Mouse (Mus musculus) thymus, postnatal 4 days (tissue): ENCODE measurements around the gene Gm20521.
A peak's percentile ranks its signal among the peaks of the same experiment; 100 is the strongest.

Source experiments
- DNase-seq: peaks from one replicate; pipeline ENCODE4 v3.0.0; 2021

Gm20521 gene

GRCm38 (mm10) chr14:54883154-54884021, at the start of gene Gm20521, which contains the start of gene Bcl2l2:
Gm20521 (plus strand) TSS chr14:54883441.
Bcl2l2 (plus strand) TSS chr14:54883377.
- peak; percentile 56 for DNase-seq

- DNase-seq = no peak
These were observed 39.8 kb upstream of the Gm20521 start for GRCm38 (mm10) chr14:54843461-54843860.

GRCm38 (mm10) chr14:54855726-54856125, 27.5 kb upstream of the Gm20521 start:
- no peak for DNase-seq

- no peak for DNase-seq
These were observed 26.5 kb upstream of the Gm20521 start for GRCm38 (mm10) chr14:54856703-54857102.

- DNase-seq = no peak
These were observed 25.4 kb upstream of the Gm20521 start for GRCm38 (mm10) chr14:54857891-54858290.

- DNase-seq = peak; percentile 83
These were observed 22.7 kb upstream of the Gm20521 start for GRCm38 (mm10) chr14:54860511-54860910.

GRCm38 (mm10) chr14:54863501-54864312, 19.5 kb upstream of the Gm20521 start:
- peak; percentile 86 for DNase-seq

- DNase-seq = no peak
These were observed 18.8 kb upstream of the Gm20521 start for GRCm38 (mm10) chr14:54864313-54865036.

GRCm38 (mm10) chr14:54865626-54866025, 17.6 kb upstream of the Gm20521 start:
- DNase-seq = no peak

GRCm38 (mm10) chr14:54866268-54866667, 17.0 kb upstream of the Gm20521 start:
- DNase-seq = no peak

GRCm38 (mm10) chr14:54866936-54867335, 16.3 kb upstream of the Gm20521 start:
- peak; percentile 78 for DNase-seq

GRCm38 (mm10) chr14:54868026-54868425, 15.2 kb upstream of the Gm20521 start:
- no peak for DNase-seq

GRCm38 (mm10) chr14:54870861-54871260, 12.4 kb upstream of the Gm20521 start, which contains the start of gene Homez:
Homez (minus strand) TSS chr14:54870961.
- no peak for DNase-seq

GRCm38 (mm10) chr14:54874165-54874564, 9.1 kb upstream of the Gm20521 start:
- no peak for DNase-seq

- DNase-seq = no peak
These were observed 7.2 kb upstream of the Gm20521 start for GRCm38 (mm10) chr14:54875844-54876538.

- peak; percentile 86 for DNase-seq
These were observed 6.6 kb upstream of the Gm20521 start for GRCm38 (mm10) chr14:54876539-54877047.

GRCm38 (mm10) chr14:54877048-54877715, 6.1 kb upstream of the Gm20521 start, which contains the start of gene Ppp1r3e:
Ppp1r3e (minus strand) TSS chr14:54877550.
- peak; percentile 74 for DNase-seq

GRCm38 (mm10) chr14:54884022-54884712, 926 bp downstream of the Gm20521 start:
- peak; percentile 27 for DNase-seq

- DNase-seq = no peak
These were observed 2.1 kb downstream of the Gm20521 start for GRCm38 (mm10) chr14:54885309-54885708.

- DNase-seq = no peak
These were observed 9.0 kb downstream of the Gm20521 start, which contains the start of gene Pabpn1 for GRCm38 (mm10) chr14:54892200-54892599. Pabpn1 (plus strand) TSS chr14:54892500.
